Mouse (Mus musculus) olfactory bulb, adult 2 months (tissue): ENCODE measurements around the gene Fbxl16. TPM values are rescaled to one million over a fixed set of nuclear protein-coding genes. Genes with fewer than 3 reads are reported as not detected.
"Not testable (repeated sequence)": the region's sequence is repeated elsewhere in the genome, so short reads cannot be mapped to it uniquely, and the experiment has no call there.

Source experiments
- H3K27ac ChIP-seq: fragments of 200-500 bp; 2 replicates; pipeline ENCODE4 v1.5.1; 2012; ENCODE audit warnings: low read depth, low read length; ENCODE audit not compliant: insufficient read depth
- H3K4me1 ChIP-seq: fragments of 200-500 bp; 2 replicates; pipeline ENCODE4 v1.6.1; 2012; ENCODE audit warnings: low read length; ENCODE audit not compliant: control insufficient read depth, insufficient read depth
- H3K4me3 ChIP-seq: fragments of 200-500 bp; 2 replicates; pipeline ENCODE4 v1.5.1; 2012; ENCODE audit warnings: mild to moderate bottlenecking, low read depth, low read length, moderate library complexity; ENCODE audit not compliant: insufficient read depth
- CTCF ChIP-seq: fragments of 200-500 bp; IDR thresholded peaks from 2 replicates; pipeline ENCODE4 v1.5.1; 2012; ENCODE audit warnings: low read depth, mild to moderate bottlenecking, low read length, moderate library complexity; ENCODE audit not compliant: insufficient read depth
- POLR2A ChIP-seq: fragments of 200-500 bp; IDR thresholded peaks from 2 replicates; pipeline ENCODE4 v1.6.1; 2012; ENCODE audit warnings: mild to moderate bottlenecking, low read depth, low read length, moderate library complexity; ENCODE audit not compliant: insufficient read depth
- WGBS: fragments of 180-500 bp; shearing (Covaris S2); methylation state at CpG from one replicate; pipeline ENCODE4 v1.1.7; 2018; 5-methylcytosine and 5-hydroxymethylcytosine counted together
- polyA plus RNA-seq: library from polyadenylated mRNA; stranded (reverse); fragments of >200 nt; gene quantifications from 2 replicates; pipeline ENCODE4 v1.2.4, GENCODE M21; 2012; ENCODE audit warnings: low replicate concordance; ENCODE audit not compliant: missing spikeins, insufficient read depth, insufficient read length

The Fbxl16 gene
- polyA plus RNA-seq, 1 experiment: not detected

- TF ChIP-seq CTCF: no peak
- 6% methylated on average over 10 of the region's 10 CpGs for WGBS
- peak overlapping the region; percentile 34 for H3K4me3 ChIP-seq
Observed at GRCm38 (mm10) chr17:25802825-25803517, 5.9 kb upstream of the Fbxl16 start.

GRCm38 (mm10) chr17:25806507-25806906 is 2.4 kb upstream of the Fbxl16 start:
- TF ChIP-seq CTCF: no peak
- TF ChIP-seq POLR2A: no peak
- WGBS: 90% methylated on average over 4 of the region's 4 CpGs
- Histone ChIP-seq H3K27ac (no peak overlapping the region), H3K4me1 (peaks cover 34% of the 10 kb centered on the region), H3K4me3 (no peak overlapping the region)

More at GRCm38 (mm10) chr17:25802825-25803517, 5.9 kb upstream of the Fbxl16 start:
- Histone ChIP-seq H3K4me1 (peaks cover 17% of the 10 kb centered on the region), H3K27ac (peak overlapping the region; percentile 99)

DNA sequence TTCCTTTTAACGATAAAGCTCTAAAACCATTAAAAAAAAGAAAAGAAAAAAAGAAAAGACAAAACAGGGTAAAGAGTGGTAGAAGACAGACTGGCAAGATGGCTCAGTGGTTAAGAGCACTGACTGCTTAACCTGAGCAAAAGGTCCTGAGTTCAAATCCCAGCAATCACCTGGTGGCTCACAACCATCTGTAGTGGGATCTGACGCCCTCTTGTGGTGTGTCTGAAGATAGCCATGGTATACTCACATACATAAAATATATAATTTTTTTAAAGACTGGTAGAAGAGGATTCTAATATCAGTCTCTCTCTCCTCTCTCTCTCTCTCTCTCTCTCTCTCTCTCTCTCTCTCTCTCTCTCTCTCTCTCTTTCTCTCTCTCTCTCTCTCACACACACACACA is 1.4 kb upstream of the Fbxl16 start:
- peaks cover 39% of the 10 kb centered on the region for H3K4me1 ChIP-seq
- 42% methylated on average over 2 of the region's 2 CpGs for WGBS
- H3K27ac ChIP-seq, H3K4me3 ChIP-seq: not testable (repeated sequence)

DNA sequence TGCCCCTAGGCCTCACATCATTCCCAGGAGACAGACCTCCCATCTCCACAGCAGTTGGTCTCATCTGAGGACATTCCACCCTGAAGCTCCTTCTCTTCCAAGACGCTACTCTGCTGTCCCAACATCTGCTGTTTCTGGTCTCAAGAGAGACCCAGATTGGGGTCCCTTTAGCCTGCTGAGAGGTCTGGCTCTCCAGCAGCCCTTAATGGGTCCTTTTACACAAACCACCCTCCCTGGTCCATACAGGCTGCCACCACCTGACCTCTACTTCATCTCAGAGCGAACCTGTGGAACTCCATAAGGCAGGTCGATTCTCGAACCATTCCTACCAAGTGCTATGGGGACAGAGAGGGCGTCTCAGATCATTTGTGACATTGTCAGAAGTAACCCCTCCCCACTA is 857 bp upstream of the Fbxl16 start:
- WGBS: 37% methylated on average over 5 of the region's 5 CpGs
- H3K27ac ChIP-seq: peak overlapping the region; percentile 86
- peaks cover 37% of the 10 kb centered on the region for H3K4me1 ChIP-seq
- H3K4me3 ChIP-seq: no peak overlapping the region
- TF ChIP-seq CTCF (no peak), POLR2A (no peak)

GRCm38 (mm10) chr17:25809606-25810340 is 888 bp downstream of the Fbxl16 start:
- TF ChIP-seq CTCF (no peak), POLR2A (no peak)
- Histone ChIP-seq H3K27ac (peak overlapping the region; percentile 76), H3K4me1 (peaks cover 38% of the 10 kb centered on the region), H3K4me3 (peak overlapping the region; percentile 77)
- WGBS: 7% methylated on average over 25 of the region's 25 CpGs

GRCm38 (mm10) chr17:25810890-25811289 is 2.0 kb downstream of the Fbxl16 start:
- 58% methylated on average over 4 of the region's 4 CpGs for WGBS
- H3K4me3 ChIP-seq: peak overlapping the region; percentile 77; the same call in 1 of the 2 replicates
- H3K4me1 ChIP-seq: peaks cover 42% of the 10 kb centered on the region
- H3K27ac ChIP-seq: no peak overlapping the region
- TF ChIP-seq POLR2A (no peak), CTCF (no peak)

GRCm38 (mm10) chr17:25813471-25813870 is 4.6 kb downstream of the Fbxl16 start:
- TF ChIP-seq POLR2A (0 out of 2 replicates have a peak, but pooled peaks have one; percentile 20), CTCF (peak; percentile 32; the same call in 1 of the 2 replicates)
- Histone ChIP-seq H3K27ac (peak overlapping the region; percentile 66), H3K4me1 (peaks cover 40% of the 10 kb centered on the region), H3K4me3 (peak overlapping the region; percentile 44)
- WGBS: under 1% methylated on average over 20 of the region's 20 CpGs

GRCm38 (mm10) chr17:25817662-25818061 is 8.8 kb downstream of the Fbxl16 start:
- H3K4me1 ChIP-seq: peaks cover 17% of the 10 kb centered on the region
- no peak overlapping the region for H3K4me3 ChIP-seq
- no peak overlapping the region for H3K27ac ChIP-seq
- no peak for TF ChIP-seq POLR2A
- WGBS: 86% methylated on average over 11 of the region's 11 CpGs

DNA sequence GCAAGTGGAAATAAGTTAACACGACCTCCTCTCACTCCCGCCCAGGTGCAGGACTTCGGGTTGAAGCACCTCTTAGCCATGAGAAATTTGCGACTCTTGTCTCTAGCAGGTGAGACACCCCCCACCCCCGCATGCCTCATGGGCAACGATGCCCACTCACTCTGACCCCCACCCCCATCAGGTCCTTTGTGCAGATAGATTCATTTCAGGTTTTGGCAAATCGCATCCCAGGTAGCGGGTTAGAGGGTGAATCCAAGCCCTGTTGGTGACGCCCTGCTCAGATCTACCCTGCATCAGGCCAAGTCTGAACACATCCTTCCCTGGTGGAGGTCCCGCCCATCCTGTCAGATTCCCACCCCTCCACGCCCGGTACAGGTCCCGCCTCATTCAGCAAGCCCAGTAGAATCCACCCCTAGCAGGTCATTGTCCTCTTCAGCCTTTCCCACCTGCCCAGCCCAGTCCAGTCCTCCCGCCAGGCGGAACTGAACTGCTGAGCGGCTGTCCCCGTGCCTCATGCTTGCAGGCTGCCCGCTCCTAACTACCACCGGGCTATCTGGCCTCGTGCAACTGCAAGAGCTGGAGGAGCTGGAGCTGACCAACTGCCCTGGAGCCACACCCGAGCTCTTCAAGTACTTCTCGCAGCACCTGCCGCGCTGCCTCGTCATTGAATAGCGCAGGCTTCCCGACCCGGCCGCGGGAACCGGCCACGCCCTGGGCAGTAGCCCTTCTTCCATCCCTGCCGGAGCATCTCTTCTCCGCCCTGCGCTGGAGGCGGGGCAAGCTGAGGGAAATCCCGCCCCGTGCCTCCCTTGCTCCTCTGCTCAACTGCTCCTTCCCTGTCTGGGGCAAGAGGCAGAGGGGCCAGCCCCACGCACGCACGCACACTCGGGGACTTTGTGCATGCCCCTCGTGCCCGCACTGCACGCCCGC is 10.2 kb downstream of the Fbxl16 start:
- peaks cover 14% of the 10 kb centered on the region for H3K4me1 ChIP-seq
- no peak overlapping the region for H3K4me3 ChIP-seq
- 24% methylated on average over 46 of the region's 46 CpGs for WGBS
- H3K27ac ChIP-seq: no peak overlapping the region
- no peak for TF ChIP-seq CTCF
- no peak for TF ChIP-seq POLR2A
